Mouse (Mus musculus) kidney, embryonic 14.5 days (tissue): ENCODE results near the gene Aox1. TPM values are rescaled to one million over a fixed set of nuclear protein-coding genes. Genes with fewer than 3 reads are reported as not detected.
A peak's percentile ranks its signal among the peaks of the same experiment; 100 is the strongest.

Experiments
- ATAC-seq: fragments of 200-750 bp; cut with Nextera tagmentation; 2 replicates; pipeline ENCODE4 v1.8.0; 2017; ENCODE audit warnings: moderate number of reproducible peaks, mild to moderate bottlenecking, moderate TSS enrichment, moderate library complexity; ENCODE audit not compliant: low FRiP score, low TSS enrichment
- H3K27ac ChIP-seq: fragments of 300-500 bp; sonication (generic); 2 replicates; pipeline ENCODE4 v1.5.1; 2014; ENCODE audit warnings: low read depth, mild to moderate bottlenecking, low read length, moderate library complexity, mixed read lengths
- H3K27me3 ChIP-seq: fragments of 300-500 bp; sonication (generic); 2 replicates; pipeline ENCODE4 v1.6.1; 2014; ENCODE audit warnings: mild to moderate bottlenecking, low read length; ENCODE audit not compliant: control insufficient read depth, insufficient read depth
- H3K36me3 ChIP-seq: fragments of 300-500 bp; sonication (generic); 2 replicates; pipeline ENCODE4 v1.6.1; 2014; ENCODE audit warnings: low read length, mixed read lengths; ENCODE audit not compliant: control insufficient read depth, insufficient read depth
- H3K4me1 ChIP-seq: fragments of 300-500 bp; sonication (generic); 2 replicates; pipeline ENCODE4 v1.6.1; 2014; ENCODE audit warnings: low read length, mixed read lengths; ENCODE audit not compliant: control insufficient read depth, insufficient read depth
- H3K4me2 ChIP-seq: fragments of 300-500 bp; sonication (generic); replicated peaks from 2 replicates; pipeline ENCODE4 v1.6.1; 2014; ENCODE audit warnings: low read depth, mild to moderate bottlenecking, low read length
- H3K4me3 ChIP-seq: fragments of 300-500 bp; sonication (generic); 2 replicates; pipeline ENCODE4 v1.5.1; 2014; ENCODE audit warnings: mild to moderate bottlenecking, low read length
- H3K9ac ChIP-seq: fragments of 300-500 bp; sonication (generic); 2 replicates; pipeline ENCODE4 v1.6.1; 2014; ENCODE audit warnings: low read depth, mild to moderate bottlenecking, low read length, moderate library complexity
- H3K9me3 ChIP-seq: fragments of 300-500 bp; sonication (generic); 2 replicates; pipeline ENCODE4 v1.6.1; 2016; ENCODE audit warnings: low read length; ENCODE audit not compliant: control insufficient read depth
- WGBS: fragments of 180-500 bp; shearing (Covaris S2); extraction: QIAGEN DNeasy Blood & Tissue Kit; methylation state at CpG from one replicate; pipeline ENCODE4 v1.1.7; 2014; 5-methylcytosine and 5-hydroxymethylcytosine counted together
- polyA plus RNA-seq: library from polyadenylated mRNA; unstranded; fragments of >200 nt; fragmentation: Nextera tagmentation; extraction: Ambion mirVana; gene quantifications from 2 replicates; pipeline ENCODE4 v1.2.1, GENCODE M21; 2014

Gene Aox1
- polyA plus RNA-seq, 1 experiment from 2014 or later = 0.23 TPM

GRCm38 (mm10) chr1:58071509-58071908 lies 41.8 kb downstream of the Aox1 start:
- no peak overlapping the region for H3K4me2 ChIP-seq
- no peaks in the 10 kb centered on the region for H3K27me3 ChIP-seq
- H3K9me3 ChIP-seq = no peaks in the 10 kb centered on the region
- H3K4me1 ChIP-seq = no peaks in the 10 kb centered on the region
- 82% methylated on average over 1 of the region's 1 CpGs for WGBS
- no peak overlapping the region for H3K27ac ChIP-seq
- no peak overlapping the region for H3K9ac ChIP-seq
- no peak overlapping the region for H3K4me3 ChIP-seq
- ATAC-seq = no peak
- no peaks in the 10 kb centered on the region for H3K36me3 ChIP-seq

GRCm38 (mm10) chr1:58072416-58072815 lies 42.7 kb downstream of the Aox1 start:
- H3K4me2 ChIP-seq = no peak overlapping the region
- H3K27ac ChIP-seq = no peak overlapping the region
- no peak overlapping the region for H3K4me3 ChIP-seq
- H3K9me3 ChIP-seq = no peaks in the 10 kb centered on the region
- no peaks in the 10 kb centered on the region for H3K4me1 ChIP-seq
- ATAC-seq = peak; percentile 60; the same call in 1 of the 2 replicates
- no peaks in the 10 kb centered on the region for H3K27me3 ChIP-seq
- no peak overlapping the region for H3K9ac ChIP-seq
- no peaks in the 10 kb centered on the region for H3K36me3 ChIP-seq
- WGBS = 26% methylated on average over 2 of the region's 2 CpGs

- no peak for ATAC-seq
- WGBS = 79% methylated on average over 12 of the region's 12 CpGs
- H3K9ac ChIP-seq = no peak overlapping the region
- no peak overlapping the region for H3K4me3 ChIP-seq
- no peaks in the 10 kb centered on the region for H3K4me1 ChIP-seq
- H3K27ac ChIP-seq = no peak overlapping the region
- no peaks in the 10 kb centered on the region for H3K9me3 ChIP-seq
- H3K27me3 ChIP-seq = no peaks in the 10 kb centered on the region
- no peaks in the 10 kb centered on the region for H3K36me3 ChIP-seq
- H3K4me2 ChIP-seq = no peak overlapping the region
Measured at GRCm38 (mm10) chr1:58072991-58073730, 43.4 kb downstream of the Aox1 start.

- no peak overlapping the region for H3K4me3 ChIP-seq
- no peaks in the 10 kb centered on the region for H3K27me3 ChIP-seq
- H3K9me3 ChIP-seq = no peaks in the 10 kb centered on the region
- no peak overlapping the region for H3K9ac ChIP-seq
- H3K4me1 ChIP-seq = no peaks in the 10 kb centered on the region
- H3K4me2 ChIP-seq = no peak overlapping the region
- H3K36me3 ChIP-seq = no peaks in the 10 kb centered on the region
- 94% methylated on average over 2 of the region's 2 CpGs for WGBS
- no peak for ATAC-seq
- no peak overlapping the region for H3K27ac ChIP-seq
Measured at GRCm38 (mm10) chr1:58074266-58074665, 44.5 kb downstream of the Aox1 start.

GRCm38 (mm10) chr1:58077882-58078281 lies 48.2 kb downstream of the Aox1 start:
- no peak overlapping the region for H3K4me2 ChIP-seq
- H3K27me3 ChIP-seq = no peaks in the 10 kb centered on the region
- H3K36me3 ChIP-seq = no peaks in the 10 kb centered on the region
- H3K9ac ChIP-seq = no peak overlapping the region
- no peak for ATAC-seq
- no peaks in the 10 kb centered on the region for H3K9me3 ChIP-seq
- H3K27ac ChIP-seq = no peak overlapping the region
- H3K4me1 ChIP-seq = no peaks in the 10 kb centered on the region
- no peak overlapping the region for H3K4me3 ChIP-seq

- no peaks in the 10 kb centered on the region for H3K9me3 ChIP-seq
- no peak for ATAC-seq
- no peak overlapping the region for H3K9ac ChIP-seq
- H3K4me3 ChIP-seq = no peak overlapping the region
- H3K27me3 ChIP-seq = no peaks in the 10 kb centered on the region
- 75% methylated on average over 7 of the region's 7 CpGs for WGBS
- no peak overlapping the region for H3K4me2 ChIP-seq
- H3K36me3 ChIP-seq = no peaks in the 10 kb centered on the region
- H3K4me1 ChIP-seq = no peaks in the 10 kb centered on the region
- H3K27ac ChIP-seq = no peak overlapping the region
Measured at GRCm38 (mm10) chr1:58078390-58078789, 48.7 kb downstream of the Aox1 start.

GRCm38 (mm10) chr1:58079689-58080088 lies 50.0 kb downstream of the Aox1 start:
- Histone ChIP-seq H3K4me3 (no peak overlapping the region), H3K9me3 (no peaks in the 10 kb centered on the region), H3K27ac (no peak overlapping the region), H3K27me3 (no peaks in the 10 kb centered on the region), H3K36me3 (no peaks in the 10 kb centered on the region), H3K9ac (no peak overlapping the region), H3K4me2 (no peak overlapping the region), H3K4me1 (no peaks in the 10 kb centered on the region)
- 92% methylated on average over 5 of the region's 5 CpGs for WGBS
- no peak for ATAC-seq

- Histone ChIP-seq H3K9ac (no peak overlapping the region), H3K4me1 (no peaks in the 10 kb centered on the region), H3K27me3 (no peaks in the 10 kb centered on the region), H3K36me3 (no peaks in the 10 kb centered on the region), H3K4me2 (no peak overlapping the region), H3K9me3 (no peaks in the 10 kb centered on the region), H3K4me3 (no peak overlapping the region), H3K27ac (no peak overlapping the region)
- ATAC-seq = no peak
- WGBS = 83% methylated on average over 4 of the region's 4 CpGs
Measured at GRCm38 (mm10) chr1:58080446-58080845, 50.7 kb downstream of the Aox1 start.

- no peaks in the 10 kb centered on the region for H3K27me3 ChIP-seq
- H3K4me3 ChIP-seq = no peak overlapping the region
- no peaks in the 10 kb centered on the region for H3K36me3 ChIP-seq
- H3K9ac ChIP-seq = no peak overlapping the region
- 79% methylated on average over 5 of the region's 5 CpGs for WGBS
- no peak for ATAC-seq
- H3K4me1 ChIP-seq = no peaks in the 10 kb centered on the region
- H3K27ac ChIP-seq = no peak overlapping the region
- no peak overlapping the region for H3K4me2 ChIP-seq
- H3K9me3 ChIP-seq = no peaks in the 10 kb centered on the region
Measured at GRCm38 (mm10) chr1:58081356-58081755, 51.6 kb downstream of the Aox1 start.
